Mouse (Mus musculus) liver (tissue): ENCODE results near the gene Dmp1.

Experiments used
- DNase-seq: peaks from one replicate; pipeline ENCODE4 v3.0.0-alpha.2; 2020; ENCODE audit warnings: mixed read lengths

The Dmp1 gene

GRCm38 (mm10) chr5:104263014-104263776, 60.8 kb downstream of the Dmp1 start:
- no peak for DNase-seq
